Mouse (Mus musculus): Measurements from ENCODE around the gene Cul7. TPM values are rescaled to one million over a fixed set of nuclear protein-coding genes. Genes with fewer than 3 reads are reported as not detected.

The Cul7 gene
- polyA plus RNA-seq, 1 experiment from 2014 or later: 36.3 TPM

- Histone ChIP-seq H3K4me3 (ENCODE audit: low read depth, low read length) (no peak overlapping the region), H3K27ac (replicated peaks; ENCODE audit: low read depth, low read length) (no peak overlapping the region)
- ATAC-seq (ENCODE audit: insufficient number of reproducible peaks, low FRiP score, low TSS enrichment, low read depth): no peak
Measured at GRCm38 (mm10) chr17:46622269-46622668, 27.9 kb upstream of the Cul7 start.

GRCm38 (mm10) chr17:46623819-46624557, 26.1 kb upstream of the Cul7 start:
- H3K9ac ChIP-seq (ENCODE audit: low read length): peak overlapping the region; percentile 17; the same call in 1 of the 2 replicates
- H3K27ac ChIP-seq (replicated peaks; ENCODE audit: low read depth, low read length): no peak overlapping the region

More at GRCm38 (mm10) chr17:46622269-46622668, 27.9 kb upstream of the Cul7 start:
- H3K4me1 ChIP-seq (ENCODE audit: control insufficient read depth, insufficient read depth, low read length): peaks cover 86% of the 10 kb centered on the region
- H3K36me3 ChIP-seq (ENCODE audit: control insufficient read depth, insufficient read depth, low read length): no peaks in the 10 kb centered on the region
- no peaks in the 10 kb centered on the region for H3K27me3 ChIP-seq (ENCODE audit: control insufficient read depth, insufficient read depth, low read length)
- H3K9me3 ChIP-seq (ENCODE audit: control insufficient read depth, low read length): no peaks in the 10 kb centered on the region
- no peak overlapping the region for H3K9ac ChIP-seq (ENCODE audit: low read length)
- DNase-seq (ENCODE audit: low spot score): no peak
- no peak overlapping the region for H3K4me2 ChIP-seq (ENCODE audit: low read depth, severe bottlenecking)
- WGBS: 72% methylated on average over 11 of the region's 11 CpGs

GRCm38 (mm10) chr17:46624598-46624997, 25.5 kb upstream of the Cul7 start:
- WGBS: 45% methylated on average over 12 of the region's 12 CpGs
- H3K9me3 ChIP-seq (ENCODE audit: control insufficient read depth, low read length): no peaks in the 10 kb centered on the region
- H3K9ac ChIP-seq (ENCODE audit: low read length): peak overlapping the region; percentile 17; the same call in 1 of the 2 replicates
- no peaks in the 10 kb centered on the region for H3K27me3 ChIP-seq (ENCODE audit: control insufficient read depth, insufficient read depth, low read length)
- H3K27ac ChIP-seq (replicated peaks; ENCODE audit: low read depth, low read length): no peak overlapping the region
- DNase-seq (ENCODE audit: low spot score) (no peak), ATAC-seq (ENCODE audit: insufficient number of reproducible peaks, low FRiP score, low TSS enrichment, low read depth) (no peak)
- peak overlapping the region; percentile 8 for H3K4me2 ChIP-seq (ENCODE audit: low read depth, severe bottlenecking)
- H3K36me3 ChIP-seq (ENCODE audit: control insufficient read depth, insufficient read depth, low read length): no peaks in the 10 kb centered on the region
- peaks cover 74% of the 10 kb centered on the region for H3K4me1 ChIP-seq (ENCODE audit: control insufficient read depth, insufficient read depth, low read length)
- no peak overlapping the region for H3K4me3 ChIP-seq (ENCODE audit: low read depth, low read length)

More at GRCm38 (mm10) chr17:46623819-46624557, 26.1 kb upstream of the Cul7 start:
- H3K9me3 ChIP-seq (ENCODE audit: control insufficient read depth, low read length): no peaks in the 10 kb centered on the region
- H3K36me3 ChIP-seq (ENCODE audit: control insufficient read depth, insufficient read depth, low read length): no peaks in the 10 kb centered on the region
- no peak for DNase-seq (ENCODE audit: low spot score)
- no peak for ATAC-seq (ENCODE audit: insufficient number of reproducible peaks, low FRiP score, low TSS enrichment, low read depth)
- WGBS: 26% methylated on average over 10 of the region's 10 CpGs
- no peaks in the 10 kb centered on the region for H3K27me3 ChIP-seq (ENCODE audit: control insufficient read depth, insufficient read depth, low read length)
- H3K4me1 ChIP-seq (ENCODE audit: control insufficient read depth, insufficient read depth, low read length): peaks cover 79% of the 10 kb centered on the region
- H3K4me2 ChIP-seq (ENCODE audit: low read depth, severe bottlenecking): peak overlapping the region; percentile 8
- no peak overlapping the region for H3K4me3 ChIP-seq (ENCODE audit: low read depth, low read length)

- DNase-seq (ENCODE audit: low spot score): no peak
- Histone ChIP-seq H3K27me3 (ENCODE audit: control insufficient read depth, insufficient read depth, low read length) (no peaks in the 10 kb centered on the region), H3K4me1 (ENCODE audit: control insufficient read depth, insufficient read depth, low read length) (peaks cover 59% of the 10 kb centered on the region), H3K4me3 (ENCODE audit: low read depth, low read length) (peak overlapping the region; percentile 99), H3K36me3 (ENCODE audit: control insufficient read depth, insufficient read depth, low read length) (no peaks in the 10 kb centered on the region; the same call in 1 of the 2 replicates), H3K27ac (replicated peaks; ENCODE audit: low read depth, low read length) (peak overlapping the region; percentile 65; the same call in 1 of the 2 replicates), H3K9ac (ENCODE audit: low read length) (peak overlapping the region; percentile 98; the same call in 1 of the 2 replicates), H3K9me3 (ENCODE audit: control insufficient read depth, low read length) (no peaks in the 10 kb centered on the region), H3K4me2 (ENCODE audit: low read depth, severe bottlenecking) (peak overlapping the region; percentile 70)
- 10% methylated on average over 6 of the region's 6 CpGs for WGBS
- no peak for ATAC-seq (ENCODE audit: insufficient number of reproducible peaks, low FRiP score, low TSS enrichment, low read depth)
Measured at GRCm38 (mm10) chr17:46627409-46627808, 22.7 kb upstream of the Cul7 start.

- DNase-seq (ENCODE audit: low spot score) (no peak), ATAC-seq (ENCODE audit: insufficient number of reproducible peaks, low FRiP score, low TSS enrichment, low read depth) (no peak)
- WGBS: under 1% methylated on average over 13 of the region's 13 CpGs
- Histone ChIP-seq H3K4me2 (ENCODE audit: low read depth, severe bottlenecking) (peak overlapping the region; percentile 70), H3K9me3 (ENCODE audit: control insufficient read depth, low read length) (no peaks in the 10 kb centered on the region), H3K27me3 (ENCODE audit: control insufficient read depth, insufficient read depth, low read length) (no peaks in the 10 kb centered on the region), H3K4me1 (ENCODE audit: control insufficient read depth, insufficient read depth, low read length) (peaks cover 53% of the 10 kb centered on the region), H3K27ac (replicated peaks; ENCODE audit: low read depth, low read length) (peak overlapping the region; percentile 94), H3K9ac (ENCODE audit: low read length) (peak overlapping the region; percentile 98), H3K36me3 (ENCODE audit: control insufficient read depth, insufficient read depth, low read length) (no peaks in the 10 kb centered on the region; the same call in 1 of the 2 replicates), H3K4me3 (ENCODE audit: low read depth, low read length) (peak overlapping the region; percentile 99)
Measured at GRCm38 (mm10) chr17:46628471-46628790, 21.7 kb upstream of the Cul7 start.

- Histone ChIP-seq H3K4me1 (ENCODE audit: control insufficient read depth, insufficient read depth, low read length) (peaks cover 47% of the 10 kb centered on the region), H3K9me3 (ENCODE audit: control insufficient read depth, low read length) (no peaks in the 10 kb centered on the region), H3K27ac (replicated peaks; ENCODE audit: low read depth, low read length) (peak within 1 kb of the TSS; percentile 94), H3K36me3 (ENCODE audit: control insufficient read depth, insufficient read depth, low read length) (no peaks in the 10 kb centered on the region; the same call in 1 of the 2 replicates), H3K4me3 (ENCODE audit: low read depth, low read length) (peak within 1 kb of the TSS; percentile 99), H3K4me2 (ENCODE audit: low read depth, severe bottlenecking) (peak within 1 kb of the TSS; percentile 70), H3K27me3 (ENCODE audit: control insufficient read depth, insufficient read depth, low read length) (no peaks in the 10 kb centered on the region), H3K9ac (ENCODE audit: low read length) (peak within 1 kb of the TSS; percentile 98)
- peak; percentile 71 for ATAC-seq (ENCODE audit: insufficient number of reproducible peaks, low FRiP score, low TSS enrichment, low read depth)
- peak; percentile 97 for DNase-seq (ENCODE audit: low spot score)
- WGBS: under 1% methylated on average over 81 of the region's 90 CpGs
Measured at GRCm38 (mm10) chr17:46628791-46629684, 21.1 kb upstream of the Cul7 start, which contains the start of gene Ptk7. Gene Ptk7 (minus strand): TSS chr17:46629504.

GRCm38 (mm10) chr17:46629685-46630441, 20.3 kb upstream of the Cul7 start:
- DNase-seq (ENCODE audit: low spot score) (peak; percentile 78), ATAC-seq (ENCODE audit: insufficient number of reproducible peaks, low FRiP score, low TSS enrichment, low read depth) (peak; percentile 76)
- Histone ChIP-seq H3K4me2 (ENCODE audit: low read depth, severe bottlenecking) (peak overlapping the region; percentile 70), H3K27ac (replicated peaks; ENCODE audit: low read depth, low read length) (peak overlapping the region; percentile 94), H3K4me3 (ENCODE audit: low read depth, low read length) (peak overlapping the region; percentile 99), H3K27me3 (ENCODE audit: control insufficient read depth, insufficient read depth, low read length) (no peaks in the 10 kb centered on the region), H3K9me3 (ENCODE audit: control insufficient read depth, low read length) (no peaks in the 10 kb centered on the region), H3K4me1 (ENCODE audit: control insufficient read depth, insufficient read depth, low read length) (peaks cover 39% of the 10 kb centered on the region), H3K36me3 (ENCODE audit: control insufficient read depth, insufficient read depth, low read length) (no peaks in the 10 kb centered on the region; the same call in 1 of the 2 replicates), H3K9ac (ENCODE audit: low read length) (peak overlapping the region; percentile 98)
- 2% methylated on average over 12 of the region's 12 CpGs for WGBS
